Mouse (Mus musculus): ENCODE data around the gene Gm7579. TPM values are rescaled to one million over a fixed set of nuclear protein-coding genes. Genes with fewer than 3 reads are reported as not detected.

The Gm7579 gene
- polyA plus RNA-seq, 1 experiment from 2014 or later: not detected

Other genes with a start within 250 kb of the Gm7579 start
- 92.2 and 93.5 TPM in 2 replicates for gene Mob2, start 150.8 kb upstream of the Gm7579 start, polyA plus RNA-seq (2015; fragmentation: Nextera tagmentation; extraction: Ambion mirVana)
- gene Dusp8, start 116.0 kb upstream of the Gm7579 start, polyA plus RNA-seq (2015; fragmentation: Nextera tagmentation; extraction: Ambion mirVana): 0.34 and 0.58 TPM in 2 replicates
- not detected in 2 replicates for gene Gm45618, start 91.1 kb upstream of the Gm7579 start, polyA plus RNA-seq (2015; fragmentation: Nextera tagmentation; extraction: Ambion mirVana)
- gene Gm39115, start 75.8 kb upstream of the Gm7579 start, polyA plus RNA-seq (2015; fragmentation: Nextera tagmentation; extraction: Ambion mirVana): not detected in 2 replicates
- gene Gm45337, start 67.3 kb upstream of the Gm7579 start, polyA plus RNA-seq (2015; fragmentation: Nextera tagmentation; extraction: Ambion mirVana): not detected in 2 replicates
- not detected in 2 replicates for gene Gm29735, start 54.7 kb upstream of the Gm7579 start, polyA plus RNA-seq (2015; fragmentation: Nextera tagmentation; extraction: Ambion mirVana)
- gene Gm4553, start 46.1 kb upstream of the Gm7579 start, polyA plus RNA-seq (2015; fragmentation: Nextera tagmentation; extraction: Ambion mirVana): not detected in 2 replicates
- not detected in 2 replicates for gene Krtap5-2, start 35.9 kb upstream of the Gm7579 start, polyA plus RNA-seq (2015; fragmentation: Nextera tagmentation; extraction: Ambion mirVana)
- gene Gm10153, start 21.5 kb upstream of the Gm7579 start, polyA plus RNA-seq (2015; fragmentation: Nextera tagmentation; extraction: Ambion mirVana): not detected in 2 replicates
- not detected in 2 replicates for gene Krtap5-3, start 10.5 kb upstream of the Gm7579 start, polyA plus RNA-seq (2015; fragmentation: Nextera tagmentation; extraction: Ambion mirVana)
- 0.16 TPM in 1 of 2 replicates, not detected in the other for gene Krtap5-5, start 18.1 kb downstream of the Gm7579 start, polyA plus RNA-seq (2015; fragmentation: Nextera tagmentation; extraction: Ambion mirVana)
- not detected in 2 replicates for gene Gm40460, start 29.2 kb downstream of the Gm7579 start, polyA plus RNA-seq (2015; fragmentation: Nextera tagmentation; extraction: Ambion mirVana)
- not detected in 2 replicates for gene Gm2431, start 46.5 kb downstream of the Gm7579 start, polyA plus RNA-seq (2015; fragmentation: Nextera tagmentation; extraction: Ambion mirVana)
- gene Gm4559, start 62.5 kb downstream of the Gm7579 start, polyA plus RNA-seq (2015; fragmentation: Nextera tagmentation; extraction: Ambion mirVana): not detected in 2 replicates
- gene Krtap5-1, start 85.3 kb downstream of the Gm7579 start, polyA plus RNA-seq (2015; fragmentation: Nextera tagmentation; extraction: Ambion mirVana): not detected in 2 replicates
- gene Krtap5-4, start 91.7 kb downstream of the Gm7579 start, polyA plus RNA-seq (2015; fragmentation: Nextera tagmentation; extraction: Ambion mirVana): not detected in 2 replicates
- 8.5 and 10.6 TPM in 2 replicates for gene Ifitm10, start 161.9 kb downstream of the Gm7579 start, polyA plus RNA-seq (2015; fragmentation: Nextera tagmentation; extraction: Ambion mirVana)
- gene Gm49369, start 170.8 kb downstream of the Gm7579 start, polyA plus RNA-seq (2015; fragmentation: Nextera tagmentation; extraction: Ambion mirVana): 5.1 TPM in 1 of 2 replicates, not detected in the other
- 395 and 403 TPM in 2 replicates for gene Ctsd, start 176.2 kb downstream of the Gm7579 start, polyA plus RNA-seq (2015; fragmentation: Nextera tagmentation; extraction: Ambion mirVana)
- gene Syt8, start 223.0 kb downstream of the Gm7579 start, polyA plus RNA-seq (2015; fragmentation: Nextera tagmentation; extraction: Ambion mirVana): 0.34 and 0.75 TPM in 2 replicates
- 14.1 and 14.3 TPM in 2 replicates for gene Tnni2, start 229.9 kb downstream of the Gm7579 start, polyA plus RNA-seq (2015; fragmentation: Nextera tagmentation; extraction: Ambion mirVana)
- 655 and 664 TPM in 2 replicates for gene Lsp1, start 248.9 kb downstream of the Gm7579 start, polyA plus RNA-seq (2015; fragmentation: Nextera tagmentation; extraction: Ambion mirVana)